Mouse (Mus musculus) lung, adult 2 months (tissue): ENCODE data around the gene Kat6b.

Source experiments
- CTCF ChIP-seq: fragments of 200-500 bp; IDR thresholded peaks from 2 replicates; pipeline ENCODE4 v1.5.1; 2011; ENCODE audit warnings: mild to moderate bottlenecking, low read length, control low read depth; ENCODE audit not compliant: insufficient read depth
- POLR2A ChIP-seq: fragments of 200-500 bp; IDR thresholded peaks from 2 replicates; pipeline ENCODE4 v1.6.1; 2011; ENCODE audit warnings: low read depth, mild to moderate bottlenecking, control low read depth, low read length, borderline replicate concordance; ENCODE audit errors: extremely low read depth

- TF ChIP-seq POLR2A (no peak), CTCF (no peak)
Observed at GRCm38 (mm10) chr14:21586481-21587118, 105.4 kb downstream of the Kat6b start.
